Mouse (Mus musculus) ovary, postnatal 14 days (tissue): ENCODE measurements at regions not wholly inside any gene's neighbourhood (a gene's known extent, or its start where the extent isn't known, plus 50 kb on each side); places are given as distances from the start of the nearest gene placed in this dataset.
"Not testable (repeated sequence)": the region's sequence is repeated elsewhere in the genome, so short reads cannot be mapped to it uniquely, and the experiment has no call there.

Source experiments
- DNase-seq: peaks from one replicate; pipeline ENCODE4 v3.0.0; 2022; ENCODE audit warnings: low spot score

- no peak for DNase-seq
These were observed 236.7 kb downstream of the Prex1 start for GRCm38 (mm10) chr2:166476953-166477352.

- DNase-seq = no peak
These were observed 238.0 kb downstream of the Prex1 start for GRCm38 (mm10) chr2:166475624-166476023.

- no peak for DNase-seq
These were observed 239.0 kb downstream of the Prex1 start for GRCm38 (mm10) chr2:166474601-166475000.

- no peak for DNase-seq
These were observed 242.3 kb downstream of the Prex1 start for GRCm38 (mm10) chr2:166471257-166471753.

GRCm38 (mm10) chr2:166469046-166469593, 244.5 kb downstream of the Prex1 start:
- no peak for DNase-seq

GRCm38 (mm10) chr2:166467137-166467536, 246.5 kb downstream of the Prex1 start:
- DNase-seq = no peak

GRCm38 (mm10) chr2:166465531-166465930, 248.1 kb downstream of the Prex1 start:
- DNase-seq = no peak

- peak; percentile 53 for DNase-seq
These were observed 250.1 kb downstream of the Prex1 start for GRCm38 (mm10) chr2:166463539-166463938.

GRCm38 (mm10) chr2:166461956-166462355, 251.7 kb downstream of the Prex1 start:
- no peak for DNase-seq

GRCm38 (mm10) chr2:166461103-166461502, 252.5 kb downstream of the Prex1 start:
- DNase-seq = no peak

GRCm38 (mm10) chr2:166459955-166460354, 253.7 kb downstream of the Prex1 start:
- no peak for DNase-seq

- no peak for DNase-seq
These were observed 254.7 kb downstream of the Prex1 start for GRCm38 (mm10) chr2:166458953-166459352.

- no peak for DNase-seq
These were observed 256.1 kb downstream of the Prex1 start for GRCm38 (mm10) chr2:166457381-166458172.

- not testable (repeated sequence) for DNase-seq
These were observed 259.3 kb downstream of the Prex1 start for GRCm38 (mm10) chr2:166454160-166454888.

- no peak for DNase-seq
These were observed 262.7 kb downstream of the Prex1 start for GRCm38 (mm10) chr2:166450964-166451363.

- no peak for DNase-seq
These were observed 263.3 kb downstream of the Prex1 start for GRCm38 (mm10) chr2:166450380-166450779.

- no peak for DNase-seq
These were observed 264.9 kb downstream of the Prex1 start for GRCm38 (mm10) chr2:166448724-166449123.

GRCm38 (mm10) chr2:166448161-166448560, 265.5 kb downstream of the Prex1 start:
- DNase-seq = peak; percentile 59

- DNase-seq = no peak
These were observed 267.1 kb downstream of the Prex1 start for GRCm38 (mm10) chr2:166446536-166446935.

- DNase-seq = not testable (repeated sequence)
These were observed 267.8 kb downstream of the Prex1 start for GRCm38 (mm10) chr2:166445824-166446223.

- no peak for DNase-seq
These were observed 270.6 kb downstream of the Prex1 start for GRCm38 (mm10) chr2:166442997-166443396.

GRCm38 (mm10) chr2:166439847-166440775, 273.5 kb downstream of the Prex1 start:
- peak; percentile 49 for DNase-seq
